Mouse (Mus musculus) thymus, adult 2 months (tissue): ENCODE measurements at regions not wholly inside any gene's neighbourhood (a gene's known extent, or its start where the extent isn't known, plus 50 kb on each side); places are given as distances from the start of the nearest gene placed in this dataset.

Source experiments
- CTCF ChIP-seq: fragments of 200-500 bp; IDR thresholded peaks from 2 replicates; pipeline ENCODE4 v1.5.1; 2012; ENCODE audit warnings: mild to moderate bottlenecking, control low read depth, low read length, moderate library complexity, borderline replicate concordance; ENCODE audit not compliant: control insufficient read depth, poor library complexity, insufficient read depth; ENCODE audit errors: extremely low read depth
- POLR2A ChIP-seq: fragments of 200-500 bp; IDR thresholded peaks from 2 replicates; pipeline ENCODE4 v1.6.1; 2012; ENCODE audit warnings: mild to moderate bottlenecking, low read length, control low read depth, moderate library complexity; ENCODE audit not compliant: control insufficient read depth, poor library complexity, insufficient read depth; ENCODE audit errors: extremely low read depth

DNA sequence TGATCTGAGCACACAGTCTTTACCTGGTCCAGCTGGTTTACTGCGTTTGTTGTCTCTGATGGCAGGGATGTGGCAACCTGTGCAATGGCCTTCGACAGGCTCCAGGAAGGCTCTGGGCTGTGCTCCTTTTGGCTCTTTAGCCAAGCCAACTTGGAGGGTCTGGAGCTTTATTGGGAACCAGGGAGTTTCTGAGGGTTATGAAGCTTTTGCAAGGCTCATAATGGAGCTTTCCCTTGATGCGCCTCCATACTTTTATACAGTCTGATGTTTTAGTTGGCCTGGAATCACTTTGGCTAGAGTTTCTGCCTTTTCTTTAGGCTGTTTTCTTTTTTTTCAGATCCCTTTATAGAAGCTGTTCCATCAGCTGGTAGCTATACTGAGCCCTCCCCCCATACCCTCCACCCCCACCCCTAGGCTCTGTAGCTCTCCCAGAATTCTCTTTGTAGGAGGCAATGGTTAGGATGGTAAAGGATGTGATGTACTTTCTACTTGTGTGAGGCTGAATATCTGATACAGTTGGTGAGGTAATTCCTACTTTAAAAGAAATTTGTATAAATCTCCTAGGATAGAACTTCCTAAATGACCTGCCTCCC, 429.6 kb downstream of the Pik3r1 start:
- TF ChIP-seq CTCF, result no peak
- no peak for TF ChIP-seq POLR2A
